ENCODE assay signal across 8 mouse cellular contexts in the genomic region with DNA sequence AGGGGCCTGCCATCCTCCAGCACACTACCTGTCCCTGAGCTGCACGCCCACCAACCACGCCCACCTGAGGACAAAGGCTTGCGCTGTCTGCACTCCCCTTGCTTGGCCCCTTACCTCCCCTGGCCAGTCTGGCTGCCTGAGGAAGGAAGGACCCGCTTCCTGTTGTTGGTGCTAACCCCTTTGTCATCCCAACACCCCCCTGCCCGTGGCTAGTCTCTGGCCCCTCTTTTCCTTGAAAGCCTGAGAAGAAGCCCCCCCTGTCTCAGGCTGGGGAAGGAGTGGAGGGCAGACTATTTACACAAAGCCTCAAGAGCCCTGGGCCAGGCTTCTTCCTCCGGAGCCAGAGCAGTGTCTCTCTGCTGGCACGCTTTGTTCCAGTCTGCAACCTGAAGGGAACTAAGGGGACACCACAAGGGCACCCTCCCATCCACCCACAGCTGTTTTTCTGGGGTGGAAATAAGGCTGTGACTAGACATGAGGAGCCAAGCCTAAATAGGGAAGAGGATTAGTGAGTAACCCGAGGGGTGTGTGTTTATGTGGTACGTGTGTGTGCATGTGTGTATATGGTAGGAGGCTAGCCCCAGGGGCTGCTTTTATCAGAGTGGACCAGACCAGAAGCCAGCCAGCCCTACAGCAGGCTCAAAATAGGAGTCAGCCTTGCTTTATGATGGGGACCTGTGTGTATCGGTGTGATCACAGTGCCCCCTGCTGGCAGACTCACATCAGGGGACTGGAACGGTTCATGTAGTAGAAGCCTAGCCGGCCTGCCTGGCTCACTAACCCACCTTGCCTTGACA. TPM values are rescaled to one million over a fixed set of nuclear protein-coding genes. Genes with fewer than 3 reads are reported as not detected.
DNase-seq lines count a peak whose midpoint lies in the region; ATAC-seq and TF ChIP-seq lines count a peak whose summit lies in the region.

No protein-coding gene starts in this region.

- no peaks in the 10 kb centered on the region for H3K9me3 ChIP-seq in ES-Bruce4 (replicated peaks; ENCODE audit: control insufficient read depth, insufficient read depth, low read length, poor library complexity, severe bottlenecking)
- H3K9me3 ChIP-seq in forebrain, embryonic 14.5 days (replicated peaks; ENCODE audit: control insufficient read depth, low read length) = no peaks in the 10 kb centered on the region

- peak; percentile 97 for TF ChIP-seq CTCF in ES-Bruce4 (IDR thresholded peaks at IDR 0.05; ENCODE audit: low read depth, low read length)
- peak; percentile 96 for TF ChIP-seq CTCF in lung, adult 2 months (IDR thresholded peaks at IDR 0.05; ENCODE audit: insufficient read depth, low read length)

- no peak overlapping the region for H3K27ac ChIP-seq in ES-Bruce4 (ENCODE audit: insufficient read depth, low read length)
- peak overlapping the region; percentile 58 for H3K27ac ChIP-seq in forebrain, embryonic 14.5 days (ENCODE audit: low read depth, low read length)

- 0 out of 2 replicates have a peak, but pooled peaks have one; percentile 45 for TF ChIP-seq EP300 in ES-Bruce4 (IDR thresholded peaks at IDR 0.05; ENCODE audit: insufficient read depth, low read depth, low read length)

- no peak overlapping the region for H3K4me2 ChIP-seq in forebrain, embryonic 14.5 days (ENCODE audit: low read length)

- ATAC-seq in cerebellum, adult (ENCODE audit: insufficient number of reproducible peaks, low FRiP score, low TSS enrichment) = peak; percentile 72
- peak; percentile 93 for ATAC-seq in forebrain, embryonic 14.5 days
- ATAC-seq in neutrophil, adult 5-6 weeks (ENCODE audit: extremely low read depth, insufficient number of reproducible peaks, low FRiP score, poor library complexity, severe bottlenecking) = peak; percentile 74

- no peak for TF ChIP-seq POLR2A in ES-Bruce4 (IDR thresholded peaks at IDR 0.05; ENCODE audit: insufficient read depth, low read length)
- 0 out of 2 replicates have a peak, but pooled peaks have one; percentile 19 for TF ChIP-seq POLR2A in lung, adult 2 months (IDR thresholded peaks at IDR 0.05; ENCODE audit: borderline replicate concordance, extremely low read depth, low read depth, low read length)

- DNase-seq in forebrain, embryonic 14.5 days (ENCODE audit: low spot score) = peak; percentile 94
- peak; percentile 82 for DNase-seq in heart, postnatal 25 days (ENCODE audit: low spot score)
- DNase-seq in layer of hippocampus, adult 18-20 months (ENCODE audit: low spot score in 2 of 2) = peak; percentile 88 to 96
- peak; percentile 90 for DNase-seq in lung, adult 2 months
- peak; percentile 79 to 87 for DNase-seq in thymus, adult 18-20 months

- H3K9ac ChIP-seq in ES-Bruce4 (ENCODE audit: low read depth, poor library complexity, severe bottlenecking) = no peak overlapping the region
- peak overlapping the region; percentile 51 for H3K9ac ChIP-seq in forebrain, embryonic 14.5 days (ENCODE audit: low read length)

- WGBS in forebrain, embryonic 14.5 days = 3% methylated on average over 12 of the region's 12 CpGs
- WGBS in lung, adult 2 months = 13% methylated on average over 12 of the region's 12 CpGs

- H3K4me1 ChIP-seq in ES-Bruce4 (ENCODE audit: control insufficient read depth, insufficient read depth, low read length) = peaks cover 4% of the 10 kb centered on the region
- peaks cover 10% of the 10 kb centered on the region for H3K4me1 ChIP-seq in forebrain, embryonic 14.5 days (ENCODE audit: control insufficient read depth, insufficient read depth, low read length)
- H3K4me1 ChIP-seq in lung, adult 2 months (ENCODE audit: control insufficient read depth, insufficient read depth, low read length) = peaks cover 14% of the 10 kb centered on the region

- intact Hi-C loops in heart, postnatal 25 days (cut with DNase I) = loop anchor here (1.0 to 5.0 kb wide), 2 partner anchors 43 to 171 kb away; no protein-coding TSS in a partner anchor

- H3K36me3 ChIP-seq in ES-Bruce4 (ENCODE audit: control insufficient read depth, insufficient read depth, low read length, poor library complexity, severe bottlenecking) = no peaks in the 10 kb centered on the region
- peaks cover 21% of the 10 kb centered on the region for H3K36me3 ChIP-seq in forebrain, embryonic 14.5 days (ENCODE audit: control insufficient read depth, insufficient read depth, low read length)

- H3K27me3 ChIP-seq in ES-Bruce4 (ENCODE audit: control insufficient read depth, insufficient read depth, low read length, poor library complexity, severe bottlenecking) = no peaks in the 10 kb centered on the region
- no peaks in the 10 kb centered on the region for H3K27me3 ChIP-seq in forebrain, embryonic 14.5 days (replicated peaks; ENCODE audit: control insufficient read depth, insufficient read depth, low read length)

- H3K4me3 ChIP-seq in ES-Bruce4 (ENCODE audit: low read depth, low read length) = no peak overlapping the region
- no peak overlapping the region for H3K4me3 ChIP-seq in forebrain, embryonic 14.5 days (ENCODE audit: low read depth, low read length)
- H3K4me3 ChIP-seq in lung, adult 2 months (replicated peaks; ENCODE audit: extremely low read depth, low read depth, low read length) = peak overlapping the region; percentile 11

RNA-seq across cellular contexts. Expression of a gene that starts 14.8 kb away (rescaled TPM):
- 70.5 and 71.4 TPM in 2 replicates for polyA plus RNA-seq in ES-Bruce4 (2011; ENCODE audit: insufficient read depth, insufficient read length, low read depth, missing spikeins)
- polyA plus RNA-seq in forebrain, embryonic 14.5 days (2014; fragmentation: Nextera tagmentation; extraction: Ambion mirVana) = 94.2 and 101 TPM in 2 replicates
- total RNA-seq in heart, postnatal 25 days (2021) = 100 to 1,000 TPM; 108 to 115 TPM
- 100 to 1,000 TPM; 279 to 288 TPM for total RNA-seq in layer of hippocampus, adult 18-20 months (2021)
- 56.1 and 70.4 TPM in 2 replicates for polyA plus RNA-seq in lung, adult 2 months (2012; rRNA removed)
- total RNA-seq in neutrophil, adult 5-6 weeks (2017) = 88.9 and 113 TPM in 2 replicates

RNA-seq across cellular contexts. Expression of a gene that starts 41.6 kb away (rescaled TPM):
- 11.3 and 17.5 TPM in 2 replicates for polyA plus RNA-seq in ES-Bruce4 (2011; ENCODE audit: insufficient read depth, insufficient read length, low read depth, missing spikeins)
- polyA plus RNA-seq in forebrain, embryonic 14.5 days (2014; fragmentation: Nextera tagmentation; extraction: Ambion mirVana) = 6.5 and 9.1 TPM in 2 replicates
- 10 to 100 TPM; 14.9 to 18.2 TPM for total RNA-seq in heart, postnatal 25 days (2021)
- 10 to 100 TPM; 44.2 to 51.3 TPM for total RNA-seq in layer of hippocampus, adult 18-20 months (2021)
- 68.2 and 78.7 TPM in 2 replicates for polyA plus RNA-seq in lung, adult 2 months (2012; rRNA removed)
- 44.0 and 48.4 TPM in 2 replicates for total RNA-seq in neutrophil, adult 5-6 weeks (2017)

RNA-seq across cellular contexts. Expression of a gene that starts 57.7 kb away (rescaled TPM):
- polyA plus RNA-seq in ES-Bruce4 (2011; ENCODE audit: insufficient read depth, insufficient read length, low read depth, missing spikeins) = 20.5 and 22.6 TPM in 2 replicates
- 53.9 and 55.5 TPM in 2 replicates for polyA plus RNA-seq in forebrain, embryonic 14.5 days (2014; fragmentation: Nextera tagmentation; extraction: Ambion mirVana)
- total RNA-seq in heart, postnatal 25 days (2021) = 10 to 100 TPM; 27.8 to 29.8 TPM
- 10 to 100 TPM; 40.2 to 45.2 TPM for total RNA-seq in layer of hippocampus, adult 18-20 months (2021)
- 96.6 and 130 TPM in 2 replicates for polyA plus RNA-seq in lung, adult 2 months (2012; rRNA removed)
- 119 and 128 TPM in 2 replicates for total RNA-seq in neutrophil, adult 5-6 weeks (2017)

RNA-seq across cellular contexts. Expression of a gene that starts 59.7 kb away (rescaled TPM):
- 0.76 and 1.0 TPM in 2 replicates for polyA plus RNA-seq in ES-Bruce4 (2011; ENCODE audit: insufficient read depth, insufficient read length, low read depth, missing spikeins)
- polyA plus RNA-seq in forebrain, embryonic 14.5 days (2014; fragmentation: Nextera tagmentation; extraction: Ambion mirVana) = 2.7 and 3.4 TPM in 2 replicates
- 10 to 100 TPM in 1 of 2 experiments, 1 to 10 TPM in 1; 8.5 to 12.1 TPM for total RNA-seq in heart, postnatal 25 days (2021)
- 1 to 10 TPM; 1.0 to 1.1 TPM for total RNA-seq in layer of hippocampus, adult 18-20 months (2021)
- polyA plus RNA-seq in lung, adult 2 months (2012; rRNA removed) = 50.1 and 58.6 TPM in 2 replicates
- total RNA-seq in neutrophil, adult 5-6 weeks (2017) = not detected in 2 replicates
